Mouse (Mus musculus) ES-E14 (cell line): ENCODE measurements around the gene Lclat1. TPM values are rescaled to one million over a fixed set of nuclear protein-coding genes. Genes with fewer than 3 reads are reported as not detected.

Source experiments
- DNase-seq: peaks from one replicate; pipeline ENCODE4 v3.0.0-alpha.2; 2013; ENCODE audit warnings: low read depth, low spot score
- H3K27ac ChIP-seq: 2 replicates; pipeline ENCODE4 v1.5.1; 2012; ENCODE audit warnings: low read depth, mild to moderate bottlenecking, low read length, moderate library complexity, mixed read lengths; ENCODE audit not compliant: poor library complexity, insufficient read depth, severe bottlenecking
- H3K36me3 ChIP-seq: 2 replicates; pipeline ENCODE4 v1.6.1; 2012; ENCODE audit warnings: mild to moderate bottlenecking, low read length, moderate library complexity, mixed read lengths; ENCODE audit not compliant: control insufficient read depth, poor library complexity, insufficient read depth, severe bottlenecking
- H3K4me1 ChIP-seq, 2 experiments: fragments of 150-350 bp in 1 of 2; sonication (generic) in 1 of 2; 2 replicates each; pipeline ENCODE4 v1.6.1; 2012; ENCODE audit warnings: low read length in 2 of 2, mild to moderate bottlenecking in 1 of 2, mixed read lengths in 1 of 2; ENCODE audit not compliant: control insufficient read depth in 2 of 2, insufficient read depth in 2 of 2, poor library complexity in 1 of 2
- H3K4me3 ChIP-seq, 2 experiments: fragments of 150-350 bp in 1 of 2; sonication (generic) in 1 of 2; 2 replicates each; pipeline ENCODE4 v1.5.1; 2012; ENCODE audit warnings: low read length in 2 of 2, low read depth in 1 of 2, mild to moderate bottlenecking in 1 of 2, mixed read lengths in 1 of 2; ENCODE audit not compliant: insufficient read depth in 1 of 2, poor library complexity in 1 of 2, severe bottlenecking in 1 of 2
- H3K9ac ChIP-seq: 2 replicates; pipeline ENCODE4 v1.6.1; 2012; ENCODE audit warnings: low read depth, mild to moderate bottlenecking, low read length, mixed read lengths; ENCODE audit not compliant: poor library complexity, insufficient read depth, severe bottlenecking
- H3K9me3 ChIP-seq: fragments of 150-350 bp; sonication (generic); 2 replicates; pipeline ENCODE4 v1.6.1; 2012; ENCODE audit warnings: low read depth, mild to moderate bottlenecking, low read length; ENCODE audit not compliant: control insufficient read depth, insufficient read depth
- CHD2 ChIP-seq: IDR thresholded peaks from 2 replicates; pipeline ENCODE4 v1.6.1; 2014; ENCODE audit warnings: mild to moderate bottlenecking, low read depth, low read length, inconsistent platforms
- HCFC1 ChIP-seq: IDR thresholded peaks from 2 replicates; pipeline ENCODE4 v1.6.1; 2012; ENCODE audit warnings: low read length, inconsistent platforms, borderline replicate concordance; ENCODE audit not compliant: insufficient read depth
- MAFK ChIP-seq: IDR thresholded peaks from 2 replicates; pipeline ENCODE4 v1.6.1; 2014; ENCODE audit warnings: mild to moderate bottlenecking, low read depth, low read length, inconsistent platforms; ENCODE audit not compliant: insufficient read depth
- ZC3H11A ChIP-seq: IDR thresholded peaks from 2 replicates; pipeline ENCODE4 v1.6.1; 2012; ENCODE audit warnings: low read depth, mild to moderate bottlenecking, inconsistent platforms, low read length, borderline replicate concordance
- ZNF384 ChIP-seq: IDR thresholded peaks from 2 replicates; pipeline ENCODE4 v1.6.1; 2012; ENCODE audit warnings: low read depth, low read length, inconsistent platforms
- in situ Hi-C, 2 experiments: fragments of 600-800 bp; cut with MboI; formaldehyde crosslinking; loops; one replicate each; pipeline ENCODE4 v1.15.1; 2025; ENCODE audit warnings: low sequenced_read_pairs in 2 of 2, inconsistent platforms in 1 of 2; ENCODE audit not compliant: unreplicated experiment in 2 of 2
- total RNA-seq: library from RNA; depleted of rRNA; stranded (reverse); fragments of 300-350 nt; gene quantifications from 2 replicates; pipeline ENCODE4 v1.2.3, GENCODE M21; 2012

Gene Lclat1
- total RNA-seq, 1 experiment, result 8.6 TPM

- Histone ChIP-seq H3K4me1 (peaks cover 0 to 3% of the 10 kb centered on the region in 2 experiments; a peak in 1 of 4 replicates), H3K9ac (no peak overlapping the region), H3K27ac (no peak overlapping the region), H3K36me3 (no peaks in the 10 kb centered on the region), H3K4me3 (no peak overlapping the region), H3K9me3 (no peaks in the 10 kb centered on the region)
- TF ChIP-seq ZC3H11A (no peak), HCFC1 (no peak), CHD2 (no peak), MAFK (no peak), ZNF384 (no peak)
- no peak for DNase-seq
- in situ Hi-C loops, result no loop called here
Observed at GRCm38 (mm10) chr17:73102538-73102937, 5.2 kb upstream of the Lclat1 start.

GRCm38 (mm10) chr17:73108170-73108887, 544 bp downstream of the Lclat1 start:
- H3K36me3 ChIP-seq, result no peaks in the 10 kb centered on the region
- H3K9ac ChIP-seq, result peak overlapping the region; percentile 74
- H3K4me1 ChIP-seq, result peaks cover 3 to 6% of the 10 kb centered on the region in 2 experiments; a peak in 1 of 4 replicates
- peak overlapping the region; percentile 74 to 85 for H3K4me3 ChIP-seq
- no peak for TF ChIP-seq ZNF384
- TF ChIP-seq ZC3H11A, result no peak
- TF ChIP-seq CHD2, result no peak
- H3K9me3 ChIP-seq, result no peaks in the 10 kb centered on the region
- in situ Hi-C loops, result no loop called here
- no peak for DNase-seq
- no peak overlapping the region for H3K27ac ChIP-seq

- Histone ChIP-seq H3K27ac (no peak overlapping the region), H3K4me3 (peak overlapping the region in 1 of 2 experiments; percentile 85; a peak in 1 of 4 replicates), H3K36me3 (no peaks in the 10 kb centered on the region), H3K4me1 (peaks cover 3 to 6% of the 10 kb centered on the region in 2 experiments; a peak in 1 of 4 replicates), H3K9ac (no peak overlapping the region), H3K9me3 (no peaks in the 10 kb centered on the region)
- in situ Hi-C loops, result no loop called here
- no peak for TF ChIP-seq ZC3H11A
- TF ChIP-seq ZNF384, result no peak
- no peak for TF ChIP-seq CHD2
- TF ChIP-seq MAFK, result no peak
- no peak for TF ChIP-seq HCFC1
- no peak for DNase-seq
Observed at GRCm38 (mm10) chr17:73108888-73109259, 1.1 kb downstream of the Lclat1 start.

- Histone ChIP-seq H3K9ac (no peak overlapping the region), H3K36me3 (no peaks in the 10 kb centered on the region), H3K4me1 (peaks cover 3% of the 10 kb centered on the region in 2 experiments; a peak in 1 of 4 replicates), H3K9me3 (no peaks in the 10 kb centered on the region), H3K27ac (no peak overlapping the region), H3K4me3 (no peak overlapping the region)
- in situ Hi-C loops, result no loop called here
- no peak for DNase-seq
- no peak for TF ChIP-seq HCFC1
- no peak for TF ChIP-seq MAFK
- no peak for TF ChIP-seq CHD2
- TF ChIP-seq ZNF384, result no peak
- no peak for TF ChIP-seq ZC3H11A
Observed at GRCm38 (mm10) chr17:73112128-73112527, 4.3 kb downstream of the Lclat1 start.

- Histone ChIP-seq H3K4me3 (no peak overlapping the region), H3K9ac (no peak overlapping the region), H3K36me3 (no peaks in the 10 kb centered on the region), H3K9me3 (no peaks in the 10 kb centered on the region), H3K27ac (no peak overlapping the region), H3K4me1 (peaks cover 3% of the 10 kb centered on the region in 2 experiments; a peak in 1 of 4 replicates)
- no peak for DNase-seq
- no peak for TF ChIP-seq CHD2
- TF ChIP-seq ZC3H11A, result no peak
- in situ Hi-C loops, result no loop called here
Observed at GRCm38 (mm10) chr17:73112601-73113000, 4.8 kb downstream of the Lclat1 start.
